Mouse (Mus musculus) leukemia stem cell, adult 10-12 weeks (primary cell): Measurements from ENCODE around the gene Tspan11. TPM values are rescaled to one million over a fixed set of nuclear protein-coding genes. Genes with fewer than 3 reads are reported as not detected.

Source experiments
- polyA plus RNA-seq: library from polyadenylated mRNA; stranded (reverse); fragments of >175 nt; gene quantifications from 2 replicates; pipeline ENCODE4 v1.2.3, GENCODE M21; 2012; ENCODE audit warnings: low replicate concordance

The Tspan11 gene
- polyA plus RNA-seq = not detected in 2 replicates

GRCm38 (mm10) chr6:127887511-127888421, at the start of gene Tspan11:
TSS of gene Tspan11 (plus strand) at chr6:127887589.

Other genes with a start within 250 kb of the Tspan11 start
- not detected in 2 replicates for gene Prmt8, start 118.1 kb upstream of the Tspan11 start, polyA plus RNA-seq